Mouse (Mus musculus): ENCODE data around the gene Ubp1. TPM values are rescaled to one million over a fixed set of nuclear protein-coding genes. Genes with fewer than 3 reads are reported as not detected.

The Ubp1 gene
- 108 and 156 TPM in 2 replicates for total RNA-seq (2023)

DNA sequence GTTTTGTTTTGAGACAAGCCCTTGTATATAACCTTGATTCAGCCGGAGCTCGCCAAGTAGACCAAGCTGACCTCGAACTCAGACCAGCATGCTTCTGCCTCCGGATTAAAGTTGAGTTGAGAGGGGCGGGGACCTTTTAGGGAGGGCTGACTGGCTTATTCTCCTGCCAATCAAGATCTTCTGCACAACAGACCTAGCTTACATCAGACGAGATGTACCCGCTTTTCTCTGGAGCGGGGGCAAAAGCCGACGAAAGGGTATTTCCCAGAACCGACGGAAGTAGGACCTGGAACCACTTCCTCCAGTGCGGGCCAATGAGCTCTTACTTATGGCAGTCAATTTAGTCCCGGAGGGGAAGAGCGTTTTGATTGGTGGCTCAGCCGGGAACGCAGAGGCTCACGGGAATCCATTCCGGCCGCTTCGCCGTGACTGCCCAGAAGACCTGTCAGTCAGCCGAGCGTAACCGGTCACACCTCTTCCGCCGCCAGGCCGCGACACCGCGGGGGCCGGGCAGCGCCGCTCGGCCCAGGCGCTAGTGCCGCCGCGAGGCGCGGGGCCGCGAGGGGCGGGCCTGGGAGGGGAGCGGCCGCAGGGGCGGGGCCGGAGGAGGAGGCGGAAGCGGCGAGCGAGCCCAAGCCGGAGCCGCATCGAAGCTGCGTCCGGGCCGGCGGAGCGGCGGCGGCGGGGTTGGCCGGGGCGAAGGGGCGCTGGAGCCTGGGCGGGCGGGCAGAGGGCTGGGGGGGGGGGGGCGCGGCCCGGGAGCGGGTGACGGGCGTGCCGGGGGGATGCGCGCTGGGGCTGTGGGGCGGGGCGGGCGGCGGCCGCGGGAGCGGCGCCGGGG lies at the start of gene Ubp1:
TSS of gene Ubp1 (plus strand) at position 401 of the 841 bp plus-strand sequence.

Other genes starting within 250 kb of the Ubp1 start
- 122 and 130 TPM in 2 replicates for gene Pdcd6ip, start 222.7 kb upstream of the Ubp1 start, total RNA-seq (2023)
- 23.9 and 39.7 TPM in 2 replicates for gene Clasp2, start 189.5 kb upstream of the Ubp1 start, total RNA-seq (2023)
- gene Fbxl2, start 115.3 kb downstream of the Ubp1 start, total RNA-seq (2023), result 0.82 and 2.3 TPM in 2 replicates
- not detected in 2 replicates for gene Susd5, start 126.2 kb downstream of the Ubp1 start, total RNA-seq (2023)

All from neutrophil, adult 65 days (primary cell).